Mouse (Mus musculus): ENCODE data around the gene C2cd4a. TPM values are rescaled to one million over a fixed set of nuclear protein-coding genes. Genes with fewer than 3 reads are reported as not detected.

The C2cd4a gene
- polyA plus RNA-seq, 1 experiment from 2014 or later = 0.28 TPM

DNA sequence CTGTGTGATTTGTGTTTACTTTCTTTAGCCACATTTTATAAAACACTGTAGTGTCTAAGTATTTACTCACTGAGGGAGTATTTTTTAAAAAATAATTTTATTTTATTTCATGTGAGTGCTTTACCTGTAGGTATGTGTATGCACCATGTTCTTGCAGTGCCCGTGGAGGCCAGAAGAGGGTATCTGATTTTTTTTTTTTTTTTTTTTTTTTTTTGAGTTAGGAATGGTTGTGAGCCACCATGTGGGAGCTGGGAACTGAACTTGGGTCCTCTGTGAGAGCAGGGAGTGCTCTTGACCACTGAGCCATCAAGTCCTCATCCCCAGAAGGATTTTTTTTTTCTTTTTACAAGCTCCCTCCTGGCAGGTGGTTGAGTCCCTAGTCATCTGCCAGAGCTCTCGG, 14.0 kb upstream of the C2cd4a start:
- Histone ChIP-seq H3K4me1 (ENCODE audit: control insufficient read depth in 2 of 2, insufficient read depth in 2 of 2, low read length in 2 of 2) (peaks cover 4 to 13% of the 10 kb centered on the region in 2 experiments; a peak in 3 of 4 replicates), H3K27me3 (ENCODE audit: control insufficient read depth, insufficient read depth, low read length) (no peaks in the 10 kb centered on the region), H3K4me2 (ENCODE audit: low read length) (no peak overlapping the region), H3K36me3 (ENCODE audit: control insufficient read depth, insufficient read depth, low read length) (no peaks in the 10 kb centered on the region), H3K4me3 (ENCODE audit: control insufficient read depth in 1 of 2, insufficient read depth in 1 of 2, low read depth in 1 of 2, low read length in 2 of 2) (no peak overlapping the region), H3K27ac (replicated peaks in 1 of 2; ENCODE audit: control insufficient read depth in 1 of 2, insufficient read depth in 1 of 2, low read depth in 2 of 2, low read length in 2 of 2) (no peak overlapping the region), H3K9ac (ENCODE audit: low read length) (no peak overlapping the region), H3K9me3 (ENCODE audit: control insufficient read depth, low read length) (no peaks in the 10 kb centered on the region)
- no peak for ATAC-seq (ENCODE audit: insufficient number of reproducible peaks, insufficient read depth, low FRiP score, low read depth)
- 98% methylated on average over 2 of the region's 2 CpGs for WGBS

DNA sequence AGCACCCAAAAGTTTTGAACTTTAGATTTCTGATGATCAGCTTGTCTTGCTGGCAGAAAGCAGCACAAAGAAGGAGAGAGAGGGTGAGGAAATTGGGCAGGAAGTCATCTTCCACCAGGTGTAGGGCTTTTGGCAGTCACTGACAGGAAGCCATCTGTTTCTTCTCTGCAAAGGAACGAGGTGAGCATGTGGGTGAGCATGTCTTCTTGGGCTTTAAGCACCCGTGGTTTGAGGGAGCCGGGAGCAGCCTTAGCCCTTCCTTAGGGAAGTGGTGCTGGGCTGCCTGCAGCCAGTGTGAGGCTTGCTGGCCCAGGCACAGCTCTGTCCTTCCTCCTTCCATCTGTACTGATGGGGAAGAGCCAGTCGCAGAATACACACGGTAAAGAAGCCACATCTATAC, 13.5 kb upstream of the C2cd4a start:
- 76% methylated on average over 5 of the region's 5 CpGs for WGBS
- no peak overlapping the region for H3K4me3 ChIP-seq (ENCODE audit: control insufficient read depth in 1 of 2, insufficient read depth in 1 of 2, low read depth in 1 of 2, low read length in 2 of 2)
- no peaks in the 10 kb centered on the region for H3K36me3 ChIP-seq (ENCODE audit: control insufficient read depth, insufficient read depth, low read length)
- H3K27ac ChIP-seq (replicated peaks in 1 of 2; ENCODE audit: control insufficient read depth in 1 of 2, insufficient read depth in 1 of 2, low read depth in 2 of 2, low read length in 2 of 2) = no peak overlapping the region
- H3K9me3 ChIP-seq (ENCODE audit: control insufficient read depth, low read length) = no peaks in the 10 kb centered on the region
- peaks cover 4 to 16% of the 10 kb centered on the region in 2 experiments; a peak in 3 of 4 replicates for H3K4me1 ChIP-seq (ENCODE audit: control insufficient read depth in 2 of 2, insufficient read depth in 2 of 2, low read length in 2 of 2)
- H3K9ac ChIP-seq (ENCODE audit: low read length) = no peak overlapping the region
- ATAC-seq (ENCODE audit: insufficient number of reproducible peaks, insufficient read depth, low FRiP score, low read depth) = no peak
- H3K4me2 ChIP-seq (ENCODE audit: low read length) = no peak overlapping the region
- no peaks in the 10 kb centered on the region for H3K27me3 ChIP-seq (ENCODE audit: control insufficient read depth, insufficient read depth, low read length)

DNA sequence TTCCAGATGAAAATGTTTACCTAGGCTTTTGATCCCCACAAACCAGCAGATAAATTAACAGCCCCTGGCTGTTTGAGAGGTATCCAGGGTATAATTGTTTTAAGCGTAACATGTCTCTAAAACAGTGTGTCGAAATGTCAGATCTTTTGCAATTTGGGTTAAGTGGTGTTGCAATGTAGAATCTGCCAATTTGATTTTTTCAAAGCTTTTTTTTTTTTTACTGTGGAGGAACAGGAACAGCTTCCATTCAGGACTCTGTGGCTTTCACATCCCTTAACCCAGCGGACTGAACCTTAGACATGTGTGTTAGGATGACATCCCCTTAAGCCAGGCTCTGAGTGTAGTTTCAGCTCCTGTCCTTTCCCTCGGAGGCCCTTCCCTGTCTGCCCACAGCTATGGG, 12.9 kb upstream of the C2cd4a start:
- Histone ChIP-seq H3K27ac (replicated peaks in 1 of 2; ENCODE audit: control insufficient read depth in 1 of 2, insufficient read depth in 1 of 2, low read depth in 2 of 2, low read length in 2 of 2) (no peak overlapping the region), H3K4me2 (ENCODE audit: low read length) (no peak overlapping the region), H3K4me3 (ENCODE audit: control insufficient read depth in 1 of 2, insufficient read depth in 1 of 2, low read depth in 1 of 2, low read length in 2 of 2) (no peak overlapping the region), H3K9me3 (ENCODE audit: control insufficient read depth, low read length) (no peaks in the 10 kb centered on the region), H3K36me3 (ENCODE audit: control insufficient read depth, insufficient read depth, low read length) (no peaks in the 10 kb centered on the region), H3K4me1 (ENCODE audit: control insufficient read depth in 2 of 2, insufficient read depth in 2 of 2, low read length in 2 of 2) (peaks cover 4 to 16% of the 10 kb centered on the region in 2 experiments; a peak in 3 of 4 replicates), H3K27me3 (ENCODE audit: control insufficient read depth, insufficient read depth, low read length) (no peaks in the 10 kb centered on the region), H3K9ac (ENCODE audit: low read length) (no peak overlapping the region)
- WGBS = 88% methylated on average over 4 of the region's 4 CpGs
- ATAC-seq (ENCODE audit: insufficient number of reproducible peaks, insufficient read depth, low FRiP score, low read depth) = no peak

GRCm38 (mm10) chr9:67842797-67843196, 10.7 kb upstream of the C2cd4a start:
- H3K4me3 ChIP-seq (ENCODE audit: control insufficient read depth in 1 of 2, insufficient read depth in 1 of 2, low read depth in 1 of 2, low read length in 2 of 2) = no peak overlapping the region
- no peak overlapping the region for H3K4me2 ChIP-seq (ENCODE audit: low read length)
- no peak for ATAC-seq (ENCODE audit: insufficient number of reproducible peaks, insufficient read depth, low FRiP score, low read depth)
- H3K9me3 ChIP-seq (ENCODE audit: control insufficient read depth, low read length) = no peaks in the 10 kb centered on the region
- no peaks in the 10 kb centered on the region for H3K36me3 ChIP-seq (ENCODE audit: control insufficient read depth, insufficient read depth, low read length)
- no peak overlapping the region for H3K9ac ChIP-seq (ENCODE audit: low read length)
- peaks cover 2 to 10% of the 10 kb centered on the region in 2 experiments for H3K4me1 ChIP-seq (ENCODE audit: control insufficient read depth in 2 of 2, insufficient read depth in 2 of 2, low read length in 2 of 2)
- WGBS = 37% methylated on average over 5 of the region's 5 CpGs
- H3K27ac ChIP-seq (replicated peaks in 1 of 2; ENCODE audit: control insufficient read depth in 1 of 2, insufficient read depth in 1 of 2, low read depth in 2 of 2, low read length in 2 of 2) = no peak overlapping the region
- H3K27me3 ChIP-seq (ENCODE audit: control insufficient read depth, insufficient read depth, low read length) = no peaks in the 10 kb centered on the region

- WGBS = under 1% methylated on average over 40 of the region's 53 CpGs
Observed at GRCm38 (mm10) chr9:67839981-67840859, 8.1 kb upstream of the C2cd4a start, which contains the start of gene Vps13c. TSS of gene Vps13c (plus strand) at chr9:67840396.

DNA sequence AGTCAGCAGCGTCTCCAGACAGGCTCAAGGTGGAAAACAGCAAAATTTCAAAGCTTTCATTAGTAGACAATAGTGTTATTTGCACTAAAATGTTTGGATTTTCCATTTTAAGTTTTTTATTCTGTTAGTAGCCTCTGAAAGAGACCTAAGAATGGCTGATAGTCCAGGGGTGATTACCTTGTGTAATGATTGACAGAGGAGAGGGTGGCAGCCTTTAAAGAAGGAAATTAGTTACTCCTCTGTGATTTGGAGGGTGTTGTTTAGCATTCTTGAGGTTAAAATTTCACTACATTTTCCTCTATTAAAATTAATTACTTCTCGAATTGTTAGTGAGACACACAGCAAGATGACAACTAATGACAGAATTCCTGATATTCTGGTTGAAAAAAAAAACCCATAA, 5.2 kb upstream of the C2cd4a start:
- H3K9me3 ChIP-seq (ENCODE audit: control insufficient read depth, low read length) = 0 out of 2 replicates have a peak, but pooled peaks cover 4% of the 10 kb centered on the region
- H3K36me3 ChIP-seq (ENCODE audit: control insufficient read depth, insufficient read depth, low read length) = no peaks in the 10 kb centered on the region
- H3K4me3 ChIP-seq (ENCODE audit: control insufficient read depth in 1 of 2, insufficient read depth in 1 of 2, low read depth in 1 of 2, low read length in 2 of 2) = no peak overlapping the region
- peaks cover 3 to 9% of the 10 kb centered on the region in 2 experiments; a peak in 3 of 4 replicates for H3K4me1 ChIP-seq (ENCODE audit: control insufficient read depth in 2 of 2, insufficient read depth in 2 of 2, low read length in 2 of 2)
- H3K27ac ChIP-seq (replicated peaks in 1 of 2; ENCODE audit: control insufficient read depth in 1 of 2, insufficient read depth in 1 of 2, low read depth in 2 of 2, low read length in 2 of 2) = no peak overlapping the region
- 77% methylated on average over 2 of the region's 2 CpGs for WGBS
- no peak overlapping the region for H3K9ac ChIP-seq (ENCODE audit: low read length)
- ATAC-seq (ENCODE audit: insufficient number of reproducible peaks, insufficient read depth, low FRiP score, low read depth) = no peak
- H3K4me2 ChIP-seq (ENCODE audit: low read length) = no peak overlapping the region
- peaks cover 13% of the 10 kb centered on the region for H3K27me3 ChIP-seq (ENCODE audit: control insufficient read depth, insufficient read depth, low read length)

More at GRCm38 (mm10) chr9:67839981-67840859, 8.1 kb upstream of the C2cd4a start, which contains the start of gene Vps13c:
- Histone ChIP-seq H3K4me3 (ENCODE audit: control insufficient read depth in 1 of 2, insufficient read depth in 1 of 2, low read depth in 1 of 2, low read length in 2 of 2) (peak within 1 kb of the TSS; percentile 70 to 96), H3K36me3 (ENCODE audit: control insufficient read depth, insufficient read depth, low read length) (no peaks in the 10 kb centered on the region), H3K9me3 (ENCODE audit: control insufficient read depth, low read length) (no peaks in the 10 kb centered on the region), H3K27ac (replicated peaks in 1 of 2; ENCODE audit: control insufficient read depth in 1 of 2, insufficient read depth in 1 of 2, low read depth in 2 of 2, low read length in 2 of 2) (peak within 1 kb of the TSS; percentile 34 to 69; a peak in 2 of 4 replicates), H3K4me2 (ENCODE audit: low read length) (peak within 1 kb of the TSS; percentile 74), H3K9ac (ENCODE audit: low read length) (peak within 1 kb of the TSS; percentile 88), H3K27me3 (ENCODE audit: control insufficient read depth, insufficient read depth, low read length) (no peaks in the 10 kb centered on the region), H3K4me1 (ENCODE audit: control insufficient read depth in 2 of 2, insufficient read depth in 2 of 2, low read length in 2 of 2) (peaks cover 2 to 10% of the 10 kb centered on the region in 2 experiments; a peak in 3 of 4 replicates)
- peak; percentile 97 for ATAC-seq (ENCODE audit: insufficient number of reproducible peaks, insufficient read depth, low FRiP score, low read depth)

- peaks cover 34% of the 10 kb centered on the region for H3K27me3 ChIP-seq (ENCODE audit: control insufficient read depth, insufficient read depth, low read length)
- H3K9ac ChIP-seq (ENCODE audit: low read length) = no peak overlapping the region
- peaks cover 4 to 10% of the 10 kb centered on the region in 2 experiments for H3K4me1 ChIP-seq (ENCODE audit: control insufficient read depth in 2 of 2, insufficient read depth in 2 of 2, low read length in 2 of 2)
- WGBS = 88% methylated on average over 5 of the region's 5 CpGs
- no peaks in the 10 kb centered on the region for H3K36me3 ChIP-seq (ENCODE audit: control insufficient read depth, insufficient read depth, low read length)
- H3K9me3 ChIP-seq (ENCODE audit: control insufficient read depth, low read length) = 0 out of 2 replicates have a peak, but pooled peaks cover 4% of the 10 kb centered on the region
- H3K4me2 ChIP-seq (ENCODE audit: low read length) = no peak overlapping the region
- ATAC-seq (ENCODE audit: insufficient number of reproducible peaks, insufficient read depth, low FRiP score, low read depth) = no peak
- H3K4me3 ChIP-seq (ENCODE audit: control insufficient read depth in 1 of 2, insufficient read depth in 1 of 2, low read depth in 1 of 2, low read length in 2 of 2) = no peak overlapping the region
- H3K27ac ChIP-seq (replicated peaks in 1 of 2; ENCODE audit: control insufficient read depth in 1 of 2, insufficient read depth in 1 of 2, low read depth in 2 of 2, low read length in 2 of 2) = no peak overlapping the region
Observed at GRCm38 (mm10) chr9:67834535-67834934, 2.4 kb upstream of the C2cd4a start.
